Mouse (Mus musculus) urinary bladder, adult 2 months (tissue): ENCODE results near the gene Nos1ap. TPM values are rescaled to one million over a fixed set of nuclear protein-coding genes. Genes with fewer than 3 reads are reported as not detected.

Experiments used
- DNase-seq: peaks from one replicate; pipeline ENCODE4 v3.0.0; 2022; ENCODE audit warnings: low spot score
- polyA plus RNA-seq: library from polyadenylated mRNA; depleted of rRNA; stranded (reverse); fragments of >200 nt; gene quantifications from 2 replicates; pipeline ENCODE4 v1.2.3, GENCODE M21; 2012

The Nos1ap gene
- polyA plus RNA-seq, 1 experiment = 7.8 TPM

GRCm38 (mm10) chr1:170588353-170588752 lies 1.3 kb downstream of the Nos1ap start:
- DNase-seq = no peak

- no peak for DNase-seq
These were observed 2.9 kb downstream of the Nos1ap start for GRCm38 (mm10) chr1:170586715-170587114.

- no peak for DNase-seq
These were observed 5.7 kb downstream of the Nos1ap start for GRCm38 (mm10) chr1:170583925-170584324.

GRCm38 (mm10) chr1:170582341-170582740 lies 7.3 kb downstream of the Nos1ap start:
- DNase-seq = no peak

- DNase-seq = no peak
These were observed 9.1 kb downstream of the Nos1ap start for GRCm38 (mm10) chr1:170580485-170581110.

- DNase-seq = no peak
These were observed 10.2 kb downstream of the Nos1ap start for GRCm38 (mm10) chr1:170579476-170579875.

- DNase-seq = no peak
These were observed 10.6 kb downstream of the Nos1ap start for GRCm38 (mm10) chr1:170579063-170579462.

GRCm38 (mm10) chr1:170576728-170577065 lies 13.0 kb downstream of the Nos1ap start:
- DNase-seq = no peak

- no peak for DNase-seq
These were observed 13.5 kb downstream of the Nos1ap start for GRCm38 (mm10) chr1:170576012-170576727.

GRCm38 (mm10) chr1:170573117-170573516 lies 16.5 kb downstream of the Nos1ap start:
- DNase-seq = no peak

- no peak for DNase-seq
These were observed 22.7 kb downstream of the Nos1ap start for GRCm38 (mm10) chr1:170566969-170567368.

GRCm38 (mm10) chr1:170566538-170566937 lies 23.1 kb downstream of the Nos1ap start:
- DNase-seq = no peak

- no peak for DNase-seq
These were observed 24.7 kb downstream of the Nos1ap start for GRCm38 (mm10) chr1:170564926-170565325.

GRCm38 (mm10) chr1:170562431-170562830 lies 27.2 kb downstream of the Nos1ap start:
- no peak for DNase-seq

GRCm38 (mm10) chr1:170560768-170561167 lies 28.9 kb downstream of the Nos1ap start:
- DNase-seq = no peak

GRCm38 (mm10) chr1:170557962-170558361 lies 31.7 kb downstream of the Nos1ap start:
- DNase-seq = no peak

- DNase-seq = no peak
These were observed 33.0 kb downstream of the Nos1ap start for GRCm38 (mm10) chr1:170556696-170557095.

GRCm38 (mm10) chr1:170554939-170555293 lies 34.7 kb downstream of the Nos1ap start:
- DNase-seq = peak; percentile 45

GRCm38 (mm10) chr1:170554235-170554938 lies 35.3 kb downstream of the Nos1ap start:
- no peak for DNase-seq

GRCm38 (mm10) chr1:170550649-170551440 lies 38.8 kb downstream of the Nos1ap start:
- no peak for DNase-seq

GRCm38 (mm10) chr1:170549059-170549458 lies 40.6 kb downstream of the Nos1ap start:
- DNase-seq = no peak

- no peak for DNase-seq
These were observed 41.4 kb downstream of the Nos1ap start for GRCm38 (mm10) chr1:170548192-170548795.
